Mouse (Mus musculus) adrenal gland, adult 10 weeks (tissue): ENCODE data around the gene Cma1. TPM values are rescaled to one million over a fixed set of nuclear protein-coding genes. Genes with fewer than 3 reads are reported as not detected.

ENCODE experiments used
- polyA plus RNA-seq: library from polyadenylated mRNA; stranded (reverse); fragments of 350-450 nt; fragmentation: Illumina TruSeq; extraction: RNeasy Lipid Tissue Mini Kit (QIAGEN cat#74804); gene quantifications from one replicate; pipeline ENCODE4 v1.2.3, GENCODE M21; 2014; ENCODE audit warnings: low read depth, low replicate concordance

Cma1 gene
- 2.0 TPM for polyA plus RNA-seq

DNA sequence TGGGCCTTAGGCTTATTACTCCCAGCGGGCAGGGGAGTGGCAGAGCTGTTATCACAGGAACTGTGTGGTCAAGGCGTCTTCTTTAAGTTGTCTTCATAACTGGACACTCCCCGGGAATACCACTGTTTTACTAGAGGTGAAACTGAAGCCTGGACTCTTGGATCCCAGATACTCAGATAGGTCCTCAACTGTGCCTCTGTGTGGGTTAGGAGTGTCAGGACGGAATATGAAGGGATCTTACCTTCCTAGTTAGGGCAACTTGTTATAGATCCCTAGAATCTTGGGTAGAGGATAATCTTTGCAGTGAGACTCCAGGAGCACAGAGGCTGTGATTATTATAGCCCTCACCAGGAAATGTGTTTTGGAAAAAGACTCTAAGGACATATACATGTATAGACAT, at the start of gene Cma1:
TSS of gene Cma1 (minus strand) at position 101 of the 400 bp plus-strand sequence.

DNA sequence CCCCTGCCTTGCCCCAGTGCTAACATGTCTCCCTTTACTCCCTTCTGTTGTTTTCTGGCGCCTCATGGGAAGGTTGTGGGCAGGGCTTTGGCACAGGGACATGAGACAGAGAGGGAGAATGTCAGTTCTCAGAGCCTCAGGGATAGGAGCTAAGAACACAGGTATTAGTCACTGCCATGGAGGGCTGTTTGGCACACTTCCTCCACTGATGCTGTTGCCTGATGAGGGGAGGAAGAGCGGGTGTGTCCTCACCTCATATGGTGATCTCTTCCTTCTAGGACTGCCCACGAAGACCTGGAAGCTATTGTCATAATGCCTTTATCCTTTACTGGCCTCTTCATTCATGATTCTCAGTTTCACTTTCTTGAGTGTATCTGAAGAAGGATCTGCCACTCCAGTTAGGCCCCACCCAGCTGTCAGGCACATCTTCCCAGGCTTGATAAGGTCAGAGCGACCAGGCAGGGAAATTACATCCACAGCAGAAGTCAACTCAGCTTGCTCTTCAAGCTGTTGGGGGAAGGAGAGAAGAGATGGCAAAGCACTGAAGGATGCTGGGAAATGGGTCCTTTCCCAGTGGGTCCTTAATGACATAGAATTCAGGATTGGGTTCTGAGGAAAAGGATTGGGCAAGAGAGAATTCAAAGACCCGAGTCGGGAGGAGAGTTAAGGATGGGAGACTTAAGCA, 6.0 kb upstream of the Cma1 start, which contains the start of gene Cma2:
TSS of gene Cma2 (plus strand) at position 635 of the 685 bp plus-strand sequence.

DNA sequence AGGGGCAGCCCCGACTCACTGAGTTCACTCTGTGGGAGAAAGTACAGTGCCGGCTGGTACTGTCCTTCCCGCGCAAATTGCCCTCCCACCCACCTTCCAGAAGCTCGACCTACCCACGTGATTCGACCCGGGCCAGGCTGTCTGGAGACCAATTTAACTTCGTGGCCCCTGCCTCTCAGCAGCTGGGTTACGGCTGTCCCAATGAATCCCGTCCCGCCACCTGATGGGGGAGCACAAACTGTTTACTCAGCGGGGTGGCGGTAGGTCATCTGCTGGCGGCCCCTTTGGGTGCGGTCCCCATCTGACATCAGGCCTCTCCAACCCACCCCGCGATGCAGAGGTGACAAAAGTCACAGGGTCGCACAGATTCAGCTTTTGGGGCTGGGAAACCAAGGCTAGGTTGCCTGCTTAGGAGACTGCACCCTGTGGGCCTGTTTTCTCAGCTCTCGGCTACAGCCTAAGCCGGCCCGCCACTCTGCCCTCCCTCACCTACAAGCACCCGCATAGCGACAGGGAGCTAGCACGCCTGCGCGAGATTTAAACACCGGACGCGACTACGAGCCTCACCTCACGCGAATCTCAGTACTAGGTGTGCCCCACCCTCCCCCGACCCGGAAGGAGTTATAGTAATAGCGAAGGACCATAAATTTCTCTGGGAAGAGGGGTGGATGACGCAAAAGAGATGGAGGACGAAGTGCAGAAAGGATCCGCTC, 44.6 kb downstream of the Cma1 start, which contains the start of gene Sdr39u1:
TSS of gene Sdr39u1 (minus strand) at position 593 of the 713 bp plus-strand sequence.

Other genes with a start within 250 kb of the Cma1 start
- gene Tgm1, start 230.7 kb downstream of the Cma1 start, polyA plus RNA-seq: not detected
- 0.47 TPM for gene Rabggta, start 222.4 kb downstream of the Cma1 start, polyA plus RNA-seq
- 15.6 TPM for gene Dhrs1, start 199.0 kb downstream of the Cma1 start, polyA plus RNA-seq
- 6.7 TPM for gene Nop9, start 199.0 kb downstream of the Cma1 start, polyA plus RNA-seq
- gene Cideb, start 186.2 kb downstream of the Cma1 start, polyA plus RNA-seq: not detected
- gene Ltb4r2, start 183.2 kb downstream of the Cma1 start, polyA plus RNA-seq: not detected
- gene Ltb4r1, start 178.7 kb downstream of the Cma1 start, polyA plus RNA-seq: 0.41 TPM
- gene Adcy4, start 160.6 kb downstream of the Cma1 start, polyA plus RNA-seq: 1.1 TPM
- not detected for gene Ripk3, start 155.8 kb downstream of the Cma1 start, polyA plus RNA-seq
- gene Nfatc4, start 121.5 kb downstream of the Cma1 start, polyA plus RNA-seq: 2.6 TPM
- 0.41 TPM for gene Nynrin, start 90.7 kb downstream of the Cma1 start, polyA plus RNA-seq
- not detected for gene Cbln3, start 60.3 kb downstream of the Cma1 start, polyA plus RNA-seq
- gene Khnyn, start 59.7 kb downstream of the Cma1 start, polyA plus RNA-seq: 9.7 TPM
- 16.7 TPM for gene Sdr39u1, start 44.4 kb downstream of the Cma1 start, polyA plus RNA-seq
- gene Cma2, start 6.3 kb upstream of the Cma1 start, polyA plus RNA-seq: not detected
- not detected for gene Mcpt1, start 73.3 kb upstream of the Cma1 start, polyA plus RNA-seq
- not detected for gene Mcpt9, start 85.8 kb upstream of the Cma1 start, polyA plus RNA-seq
- 0.58 TPM for gene Mcpt2, start 97.4 kb upstream of the Cma1 start, polyA plus RNA-seq
- 3.4 TPM for gene Mcpt4, start 117.6 kb upstream of the Cma1 start, polyA plus RNA-seq
- not detected for gene Mcpt8, start 140.6 kb upstream of the Cma1 start, polyA plus RNA-seq
- gene Ctsg, start 157.9 kb upstream of the Cma1 start, polyA plus RNA-seq: not detected
- gene Gzme, start 175.9 kb upstream of the Cma1 start, polyA plus RNA-seq: not detected
- gene Gzmd, start 187.9 kb upstream of the Cma1 start, polyA plus RNA-seq: not detected
- not detected for gene Gzmg, start 214.9 kb upstream of the Cma1 start, polyA plus RNA-seq
- gene Gzmn, start 229.9 kb upstream of the Cma1 start, polyA plus RNA-seq: not detected